Mouse (Mus musculus): Measurements from ENCODE around the gene Irf8. TPM values are rescaled to one million over a fixed set of nuclear protein-coding genes. Genes with fewer than 3 reads are reported as not detected.

The Irf8 gene
- polyA plus RNA-seq, 1 experiment = 50.7 TPM

GRCm38 (mm10) chr8:120758005-120758404, 21.8 kb downstream of the Irf8 start:
- Histone ChIP-seq H3K27me3 (replicated peaks) (peaks cover 8% of the 10 kb centered on the region), H3K36me3 (replicated peaks; ENCODE audit: low read length) (peaks cover 31% of the 10 kb centered on the region), H3K4me3 (replicated peaks) (no peak overlapping the region), H3K4me1 (peaks cover 58% of the 10 kb centered on the region), H3K9me3 (0 out of 2 replicates have a peak, but pooled peaks cover 5% of the 10 kb centered on the region)
- TF ChIP-seq FLI1 (IDR thresholded peaks at IDR 0.05; ENCODE audit: low read length) (no peak), GATA1 (IDR thresholded peaks at IDR 0.05; ENCODE audit: borderline replicate concordance, low read length) (no peak)

DNA sequence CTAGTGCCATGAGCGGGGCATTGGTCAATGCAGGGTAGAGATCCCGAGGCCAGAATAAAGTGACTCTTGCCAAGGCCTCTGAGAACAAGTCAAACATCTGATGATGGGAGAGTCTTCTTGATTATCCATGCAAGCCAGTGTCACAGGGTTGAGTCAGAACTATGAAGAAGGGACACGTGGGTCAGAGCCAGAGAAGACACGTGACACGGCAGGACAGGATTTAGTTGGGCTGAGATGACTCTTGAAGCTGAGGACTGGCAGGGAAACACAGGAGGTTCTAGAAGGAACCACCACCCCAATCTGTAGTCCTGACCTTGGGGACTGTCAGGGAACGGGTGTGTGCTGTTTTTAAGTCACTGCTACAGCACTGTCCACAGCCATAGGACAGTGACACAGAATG, 23.7 kb downstream of the Irf8 start:
- Histone ChIP-seq H3K27me3 (replicated peaks) (peaks cover 3% of the 10 kb centered on the region), H3K4me3 (replicated peaks) (no peak overlapping the region), H3K36me3 (replicated peaks; ENCODE audit: low read length) (peaks cover 14% of the 10 kb centered on the region), H3K9me3 (0 out of 2 replicates have a peak, but pooled peaks cover 5% of the 10 kb centered on the region), H3K4me1 (peaks cover 65% of the 10 kb centered on the region)
- TF ChIP-seq FLI1 (IDR thresholded peaks at IDR 0.05; ENCODE audit: low read length) = no peak

- H3K4me1 ChIP-seq = peaks cover 72% of the 10 kb centered on the region
- no peak overlapping the region for H3K4me3 ChIP-seq (replicated peaks)
- H3K9me3 ChIP-seq = 0 out of 2 replicates have a peak, but pooled peaks cover 5% of the 10 kb centered on the region
- H3K36me3 ChIP-seq (replicated peaks; ENCODE audit: low read length) = peaks cover 8% of the 10 kb centered on the region
- no peak for TF ChIP-seq FLI1 (IDR thresholded peaks at IDR 0.05; ENCODE audit: low read length)
- H3K27me3 ChIP-seq (replicated peaks) = peaks cover 4% of the 10 kb centered on the region
These were observed 24.4 kb downstream of the Irf8 start for GRCm38 (mm10) chr8:120760341-120761215.

DNA sequence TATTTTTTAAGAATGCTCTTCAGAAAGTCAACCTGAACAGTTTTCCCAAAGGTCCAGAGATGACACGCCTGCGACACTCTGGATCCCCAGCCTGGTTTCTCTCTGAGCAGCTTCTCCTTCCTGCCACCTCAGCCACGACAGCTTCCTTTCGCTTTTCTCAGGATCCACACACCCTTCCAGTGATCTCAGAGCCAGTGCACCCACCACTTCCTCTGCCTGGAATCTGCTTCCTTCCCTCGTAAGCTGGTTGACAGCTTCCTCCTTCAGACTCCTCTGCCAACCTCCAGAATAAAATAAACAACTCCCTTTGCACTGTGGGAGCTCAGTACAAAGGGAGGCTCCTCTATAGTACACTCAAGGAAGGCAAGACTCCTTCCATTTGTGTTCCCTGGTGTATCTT, 27.1 kb downstream of the Irf8 start:
- Histone ChIP-seq H3K9me3 (no peaks in the 10 kb centered on the region), H3K4me1 (peaks cover 90% of the 10 kb centered on the region)

DNA sequence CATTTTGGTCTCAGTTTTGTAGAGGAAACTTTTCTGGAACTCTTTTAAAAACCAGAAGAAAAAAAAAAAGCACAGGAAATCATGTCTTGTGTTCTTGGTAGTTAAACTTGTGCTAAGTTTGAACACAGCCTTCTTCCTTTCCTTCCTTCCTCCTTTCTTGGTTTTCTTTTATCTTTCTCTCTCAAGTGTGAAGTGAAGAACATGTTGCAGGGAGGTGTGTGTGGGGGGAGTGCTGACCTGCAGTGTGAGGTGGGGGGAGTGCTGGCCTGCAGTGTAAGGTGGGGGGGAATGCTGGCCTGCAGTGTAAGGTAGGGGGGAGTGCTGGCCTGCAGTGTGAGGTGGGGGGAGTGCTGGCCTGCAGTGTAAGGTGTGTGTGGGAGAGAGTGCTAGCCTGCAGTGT, 28.5 kb downstream of the Irf8 start:
- no peaks in the 10 kb centered on the region for H3K36me3 ChIP-seq (replicated peaks; ENCODE audit: low read length)
- peaks cover 93% of the 10 kb centered on the region for H3K4me1 ChIP-seq
- TF ChIP-seq FLI1 (IDR thresholded peaks at IDR 0.05; ENCODE audit: low read length) = no peak
- no peak for TF ChIP-seq GATA1 (IDR thresholded peaks at IDR 0.05; ENCODE audit: borderline replicate concordance, low read length)
- H3K9me3 ChIP-seq = no peaks in the 10 kb centered on the region
- H3K27me3 ChIP-seq (replicated peaks) = peaks cover 22% of the 10 kb centered on the region
- H3K4me3 ChIP-seq (replicated peaks) = peak overlapping the region; percentile 72

More for the DNA sequence above, 27.1 kb downstream of the Irf8 start:
- H3K4me3 ChIP-seq (replicated peaks) = peak overlapping the region; percentile 84
- H3K27me3 ChIP-seq (replicated peaks) = peaks cover 14% of the 10 kb centered on the region
- TF ChIP-seq GATA1 (IDR thresholded peaks at IDR 0.05; ENCODE audit: borderline replicate concordance, low read length) (no peak), FLI1 (IDR thresholded peaks at IDR 0.05; ENCODE audit: low read length) (no peak)
- no peaks in the 10 kb centered on the region for H3K36me3 ChIP-seq (replicated peaks; ENCODE audit: low read length)

DNA sequence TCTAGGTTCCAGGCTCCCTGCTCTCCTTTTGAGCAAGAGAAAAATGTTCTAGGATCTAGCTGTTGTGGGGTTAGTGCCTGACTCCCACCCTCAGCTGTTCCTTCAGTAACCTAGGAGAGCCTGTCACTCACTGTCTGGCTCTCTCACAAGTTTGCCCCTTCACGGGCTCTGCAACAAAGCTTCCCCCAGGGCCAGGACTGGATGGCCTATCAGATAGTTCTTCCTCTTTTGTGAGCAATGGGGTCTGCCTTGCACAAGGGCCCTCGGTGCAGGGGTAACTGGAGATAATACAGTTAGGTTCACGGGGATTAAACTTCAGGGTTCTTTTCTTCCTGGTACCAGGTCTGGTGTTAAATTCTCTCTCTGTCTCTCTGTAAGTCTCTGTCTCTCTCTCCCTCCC, 30.5 kb downstream of the Irf8 start:
- Histone ChIP-seq H3K36me3 (replicated peaks; ENCODE audit: low read length) (no peaks in the 10 kb centered on the region), H3K4me3 (replicated peaks) (no peak overlapping the region), H3K27me3 (replicated peaks) (peaks cover 36% of the 10 kb centered on the region), H3K9me3 (no peaks in the 10 kb centered on the region), H3K4me1 (peaks cover 78% of the 10 kb centered on the region)
- TF ChIP-seq FLI1 (IDR thresholded peaks at IDR 0.05; ENCODE audit: low read length) (no peak), GATA1 (IDR thresholded peaks at IDR 0.05; ENCODE audit: borderline replicate concordance, low read length) (no peak)

DNA sequence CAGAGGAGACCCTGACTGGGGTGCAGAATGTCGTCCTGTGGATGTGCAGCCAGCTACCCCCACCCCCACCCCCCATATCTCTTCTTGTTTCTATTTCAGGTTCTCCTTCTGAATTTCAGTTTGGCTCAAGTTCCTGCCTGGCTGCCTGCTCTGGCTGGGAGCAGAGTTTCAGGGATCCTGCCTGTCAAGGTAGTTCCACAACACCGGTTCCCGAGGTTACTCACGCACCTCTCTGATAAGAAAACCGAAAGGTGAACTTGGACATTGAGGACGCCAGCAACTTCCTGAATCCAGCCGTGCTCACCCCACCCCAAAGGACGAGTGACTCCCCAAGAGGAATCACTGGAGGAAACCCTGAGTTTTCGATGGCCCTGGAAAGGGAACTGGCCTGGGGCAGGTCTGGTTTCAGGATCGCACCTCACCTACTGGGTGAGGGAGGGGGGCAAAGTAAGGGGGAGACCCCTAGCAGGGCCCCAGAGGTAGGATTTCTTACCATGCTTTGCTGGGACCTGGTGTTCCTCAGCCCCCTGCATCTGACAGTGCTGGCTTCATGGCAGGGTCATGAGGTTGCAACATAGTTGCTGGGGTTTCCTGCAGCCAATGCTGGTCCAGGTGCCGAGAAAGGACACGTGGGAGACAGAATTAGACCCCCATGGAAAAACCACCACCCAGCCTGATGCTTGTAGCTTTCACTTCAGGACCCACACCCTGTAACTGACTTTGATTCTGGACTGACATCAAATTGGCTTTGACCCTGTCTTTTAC, 32.5 kb downstream of the Irf8 start:
- Histone ChIP-seq H3K4me3 (replicated peaks) (no peak overlapping the region), H3K27me3 (replicated peaks) (peaks cover 53% of the 10 kb centered on the region), H3K36me3 (replicated peaks; ENCODE audit: low read length) (no peaks in the 10 kb centered on the region), H3K9me3 (no peaks in the 10 kb centered on the region), H3K4me1 (peaks cover 58% of the 10 kb centered on the region)
- TF ChIP-seq GATA1 (IDR thresholded peaks at IDR 0.05; ENCODE audit: borderline replicate concordance, low read length) = no peak
- no peak for TF ChIP-seq FLI1 (IDR thresholded peaks at IDR 0.05; ENCODE audit: low read length)

DNA sequence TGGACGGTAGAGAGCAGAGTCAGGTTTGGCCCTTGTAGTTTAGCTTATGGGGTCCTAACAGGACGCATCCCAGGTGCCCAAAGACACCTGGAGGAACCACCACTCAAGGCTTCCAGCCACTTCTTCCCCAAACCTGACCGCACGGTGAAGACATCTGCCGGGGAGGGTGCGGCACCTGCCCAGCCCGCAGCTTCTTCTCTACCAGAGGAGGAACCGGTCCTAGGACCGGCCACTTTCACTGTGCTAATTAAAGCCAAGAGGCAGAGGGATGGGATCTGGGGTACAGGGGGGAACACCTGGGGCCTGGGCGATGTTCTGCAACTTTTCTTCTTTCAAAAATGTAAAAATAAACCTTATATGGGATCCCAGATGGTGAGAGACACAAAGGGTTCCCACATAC, 41.0 kb downstream of the Irf8 start:
- no peaks in the 10 kb centered on the region for H3K36me3 ChIP-seq (replicated peaks; ENCODE audit: low read length)
- H3K27me3 ChIP-seq (replicated peaks) = peaks cover 88% of the 10 kb centered on the region
- no peak for TF ChIP-seq GATA1 (IDR thresholded peaks at IDR 0.05; ENCODE audit: borderline replicate concordance, low read length)
- TF ChIP-seq FLI1 (IDR thresholded peaks at IDR 0.05; ENCODE audit: low read length) = no peak
- H3K9me3 ChIP-seq = no peaks in the 10 kb centered on the region
- peaks cover 3% of the 10 kb centered on the region; the same call in 1 of the 2 replicates for H3K4me1 ChIP-seq
- no peak overlapping the region for H3K4me3 ChIP-seq (replicated peaks)

GRCm38 (mm10) chr8:120777732-120778131, 41.6 kb downstream of the Irf8 start:
- Histone ChIP-seq H3K9me3 (no peaks in the 10 kb centered on the region), H3K36me3 (replicated peaks; ENCODE audit: low read length) (no peaks in the 10 kb centered on the region), H3K4me3 (replicated peaks) (no peak overlapping the region), H3K27me3 (replicated peaks) (peaks cover 88% of the 10 kb centered on the region), H3K4me1 (peaks cover 3% of the 10 kb centered on the region; the same call in 1 of the 2 replicates)
- TF ChIP-seq FLI1 (IDR thresholded peaks at IDR 0.05; ENCODE audit: low read length) (no peak), GATA1 (IDR thresholded peaks at IDR 0.05; ENCODE audit: borderline replicate concordance, low read length) (no peak)

GRCm38 (mm10) chr8:120779106-120779505, 42.9 kb downstream of the Irf8 start:
- no peaks in the 10 kb centered on the region for H3K36me3 ChIP-seq (replicated peaks; ENCODE audit: low read length)
- no peak overlapping the region for H3K4me3 ChIP-seq (replicated peaks)
- no peaks in the 10 kb centered on the region for H3K9me3 ChIP-seq
- H3K4me1 ChIP-seq = peaks cover 13% of the 10 kb centered on the region
- TF ChIP-seq FLI1 (IDR thresholded peaks at IDR 0.05; ENCODE audit: low read length) = no peak
- no peak for TF ChIP-seq GATA1 (IDR thresholded peaks at IDR 0.05; ENCODE audit: borderline replicate concordance, low read length)
- peaks cover 86% of the 10 kb centered on the region for H3K27me3 ChIP-seq (replicated peaks)

Measured in megakaryocyte, embryonic 14.5 days (primary cell).